Mouse (Mus musculus) liver, postnatal 0 days (tissue): ENCODE results near the gene Nup62cl.

Experiments
- CTCF ChIP-seq: sonication (generic); IDR thresholded peaks from 2 replicates; pipeline ENCODE4 v1.5.1; 2016; ENCODE audit warnings: antibody characterized with exemption, low read depth
- EP300 ChIP-seq: IDR thresholded peaks from 2 replicates; pipeline ENCODE4 v1.6.1; 2016; ENCODE audit warnings: antibody characterized with exemption, low read depth, mild to moderate bottlenecking

DNA sequence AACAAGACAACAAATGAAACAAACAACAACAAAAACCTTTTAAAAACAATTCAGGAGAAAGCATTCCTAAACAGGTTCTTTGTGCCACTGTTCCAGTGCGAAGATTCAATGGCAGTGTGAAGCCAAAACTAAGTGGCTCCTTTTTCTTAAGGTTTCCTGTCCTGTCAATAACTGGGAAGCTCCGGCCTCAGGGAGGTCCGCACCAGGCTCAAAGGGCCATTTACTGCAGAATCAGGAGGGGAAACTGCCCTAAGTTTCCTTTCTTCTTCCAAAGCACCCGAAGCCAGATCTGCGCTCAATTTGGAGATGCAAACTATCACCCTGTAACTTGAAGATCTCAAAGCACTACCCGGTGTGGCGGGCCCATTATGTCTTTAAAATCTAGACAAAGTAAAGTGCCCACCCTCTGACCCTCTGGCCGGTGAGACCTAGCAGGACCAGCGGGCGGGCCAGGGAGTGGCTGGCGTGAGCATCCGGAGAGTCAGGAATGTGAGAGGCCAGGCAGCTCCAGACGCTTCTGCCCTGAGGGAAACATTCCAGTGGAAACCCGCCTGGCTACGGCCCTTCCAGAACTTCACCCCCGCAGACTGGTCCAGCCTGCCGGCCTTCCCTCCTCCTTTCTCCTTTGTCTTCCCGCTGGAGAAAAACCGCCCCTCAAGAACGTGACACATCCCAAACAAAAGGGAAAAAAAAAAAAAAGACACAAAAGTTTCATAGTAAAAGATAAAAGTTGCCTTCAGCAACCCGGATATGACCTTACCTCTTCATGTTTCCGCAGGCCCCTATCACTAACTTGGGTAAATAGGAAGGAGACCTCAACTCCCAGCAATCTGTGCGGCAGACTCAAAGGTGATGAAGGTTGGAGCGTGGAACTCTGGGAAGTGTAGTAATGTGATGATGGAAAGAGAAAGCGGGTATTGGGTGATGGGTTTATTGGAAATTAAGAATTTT lies 64.5 kb downstream of the Nup62cl start, which contains the start of gene Rbm41:
- no peak for TF ChIP-seq CTCF
- 0 out of 2 replicates have a peak, but pooled peaks have one; percentile 22 for TF ChIP-seq EP300
